Comparison of ENCODE assay signal across 27 mouse cellular contexts in genomic region chr3:69484006-69484574, GRCm38 (mm10).
DNase-seq lines count a peak whose midpoint lies in the region; ATAC-seq lines count a peak whose summit lies in the region.
"Had no signal": no experiment of that assay in that cellular context is flagged by ENCODE, and none has a peak within 500 bp of the region (broad histone marks: within the 10 kb centered on the region; RNA-seq: fewer than 3 reads in every experiment).

No protein-coding gene starts in this region.

- H3K9me3 ChIP-seq in midbrain, embryonic 13.5 days: no peaks in the 10 kb centered on the region
- H3K9me3 ChIP-seq in midbrain, embryonic 10.5 days (replicated peaks): no peaks in the 10 kb centered on the region
- H3K9me3 ChIP-seq: embryonic facial prominence, embryonic 15.5 days; hindbrain, embryonic 13.5 days; liver, embryonic 12.5 days; midbrain, embryonic 12.5 days; neural tube, embryonic 13.5 days had no signal

- H3K4me2 ChIP-seq in midbrain, embryonic 13.5 days (replicated peaks): no peak overlapping the region
- H3K4me2 ChIP-seq: embryonic facial prominence, embryonic 15.5 days; heart, embryonic 11.5 days; hindbrain, embryonic 13.5 days; liver, embryonic 12.5 days; midbrain, embryonic 12.5 days; neural tube, embryonic 13.5 days had no signal

- no peaks in the 10 kb centered on the region for H3K36me3 ChIP-seq in midbrain, embryonic 13.5 days
- no peaks in the 10 kb centered on the region for H3K36me3 ChIP-seq in midbrain, embryonic 10.5 days
- H3K36me3 ChIP-seq: embryonic facial prominence, embryonic 15.5 days; hindbrain, embryonic 13.5 days; liver, embryonic 12.5 days; midbrain, embryonic 12.5 days; neural tube, embryonic 13.5 days had no signal

- 80% methylated on average over 13 of the region's 13 CpGs for WGBS in midbrain, embryonic 13.5 days
- WGBS in midbrain, embryonic 10.5 days: 86% methylated on average over 13 of the region's 13 CpGs

- peak; percentile 7; the same call in 1 of the 2 replicates for ATAC-seq in frontal cortex, adult (ENCODE audit: low TSS enrichment)
- peak; percentile 31; the same call in 1 of the 2 replicates for ATAC-seq in midbrain, embryonic 13.5 days
- ATAC-seq: activated CD4-positive, CD25-positive, alpha-beta regulatory T cell, adult 4 months; intestine, embryonic 16.5 days; liver, embryonic 12.5 days; liver, postnatal 0 days had no signal

- no peak overlapping the region for H3K9ac ChIP-seq in midbrain, embryonic 13.5 days (replicated peaks)
- H3K9ac ChIP-seq: embryonic facial prominence, embryonic 15.5 days; hindbrain, embryonic 13.5 days; liver, embryonic 12.5 days; liver, postnatal 0 days; midbrain, embryonic 12.5 days; neural tube, embryonic 13.5 days had no signal

- H3K27ac ChIP-seq in midbrain, embryonic 13.5 days: no peak overlapping the region
- no peak overlapping the region for H3K27ac ChIP-seq in midbrain, embryonic 10.5 days (replicated peaks)
- H3K27ac ChIP-seq: embryonic facial prominence, embryonic 15.5 days; hindbrain, embryonic 13.5 days; kidney, postnatal 0 days; liver, embryonic 12.5 days; midbrain, embryonic 12.5 days; neural tube, embryonic 13.5 days had no signal

- DNase-seq in cerebellum, adult 18-20 months: peak; percentile 18 to 46
- DNase-seq in cerebellum, postnatal 4 days (ENCODE audit: low spot score in 2 of 2): no peak
- peak; percentile 46 to 55 for DNase-seq in cerebellum, postnatal 25 days
- no peak for DNase-seq in cerebellum, adult 8-10 months
- DNase-seq in frontal cortex, adult 2 months (ENCODE audit: extremely low spot score in 1 of 2, low spot score in 1 of 2): no peak
- no peak for DNase-seq in midbrain, embryonic 10.5 days (ENCODE audit: low spot score)
- DNase-seq: adrenal gland, adult 2 months; gastrocnemius, postnatal 25 days; heart, adult 18-20 months; heart, postnatal 4 days; kidney, adult 8-10 months; kidney, postnatal 4 days; layer of hippocampus, adult 9-11 months; liver, postnatal 0 days; lung, postnatal 36 days had no signal

- no peak overlapping the region for H3K4me3 ChIP-seq in midbrain, embryonic 13.5 days (replicated peaks)
- H3K4me3 ChIP-seq in midbrain, embryonic 10.5 days: no peak overlapping the region
- H3K4me3 ChIP-seq: embryonic facial prominence, embryonic 15.5 days; hindbrain, embryonic 13.5 days; liver, embryonic 12.5 days; midbrain, embryonic 12.5 days; neural tube, embryonic 13.5 days had no signal

- H3K27me3 ChIP-seq in midbrain, embryonic 13.5 days: no peaks in the 10 kb centered on the region
- no peaks in the 10 kb centered on the region for H3K27me3 ChIP-seq in midbrain, embryonic 10.5 days (ENCODE audit: low read depth, poor library complexity, severe bottlenecking)
- H3K27me3 ChIP-seq: CH12.LX; embryonic facial prominence, embryonic 15.5 days; hindbrain, embryonic 13.5 days; liver, embryonic 12.5 days; midbrain, embryonic 12.5 days; neural tube, embryonic 13.5 days had no signal

- peaks cover 11% of the 10 kb centered on the region; the same call in 1 of the 2 replicates for H3K4me1 ChIP-seq in midbrain, embryonic 13.5 days (replicated peaks)
- H3K4me1 ChIP-seq in midbrain, embryonic 10.5 days: no peaks in the 10 kb centered on the region; the same call in 1 of the 2 replicates
- H3K4me1 ChIP-seq: liver, embryonic 12.5 days; midbrain, embryonic 12.5 days had no signal

Comparison
In these comparisons a context has a peak if more than half of its experiments do, and no peak if none do; other contexts are left out.
1. DNase-seq: peak in cerebellum, adult 18-20 months (2 of 2) and cerebellum, postnatal 25 days (2 of 2); none in cerebellum, postnatal 4 days (0 of 2), cerebellum, adult 8-10 months (single experiment), frontal cortex, adult 2 months (0 of 2) and midbrain, embryonic 10.5 days (single experiment).